Mouse (Mus musculus) midbrain, embryonic 13.5 days (tissue): ENCODE measurements at regions not wholly inside any gene's neighbourhood (a gene's known extent, or its start where the extent isn't known, plus 50 kb on each side); places are given as distances from the start of the nearest gene placed in this dataset.

Experiments used
- ATAC-seq: fragments of 200-750 bp; cut with Nextera tagmentation; 2 replicates; pipeline ENCODE4 v1.8.0; 2017; ENCODE audit warnings: mild to moderate bottlenecking, moderate TSS enrichment, moderate library complexity
- H3K27ac ChIP-seq: fragments of 300-500 bp; sonication (generic); 2 replicates; pipeline ENCODE4 v1.5.1; 2015; ENCODE audit warnings: inconsistent platforms, mild to moderate bottlenecking, moderate library complexity
- H3K27me3 ChIP-seq: fragments of 300-500 bp; sonication (generic); 2 replicates; pipeline ENCODE4 v1.6.1; 2015; ENCODE audit warnings: mild to moderate bottlenecking, inconsistent platforms
- H3K36me3 ChIP-seq: fragments of 300-500 bp; sonication (generic); 2 replicates; pipeline ENCODE4 v1.6.1; 2015; ENCODE audit warnings: mild to moderate bottlenecking, inconsistent platforms
- H3K4me1 ChIP-seq: fragments of 300-500 bp; sonication (generic); replicated peaks from 2 replicates; pipeline ENCODE4 v1.6.1; 2015; ENCODE audit warnings: inconsistent platforms
- H3K4me2 ChIP-seq: fragments of 300-500 bp; sonication (generic); replicated peaks from 2 replicates; pipeline ENCODE4 v1.6.1; 2015; ENCODE audit warnings: moderate library complexity, mild to moderate bottlenecking, inconsistent platforms
- H3K4me3 ChIP-seq: fragments of 300-500 bp; sonication (generic); replicated peaks from 2 replicates; pipeline ENCODE4 v1.5.1; 2015; ENCODE audit warnings: mild to moderate bottlenecking, inconsistent platforms
- H3K9ac ChIP-seq: fragments of 300-500 bp; sonication (generic); replicated peaks from 2 replicates; pipeline ENCODE4 v1.6.1; 2015; ENCODE audit warnings: mild to moderate bottlenecking, inconsistent platforms
- H3K9me3 ChIP-seq: fragments of 300-500 bp; sonication (generic); 2 replicates; pipeline ENCODE4 v1.6.1; 2016; ENCODE audit warnings: mild to moderate bottlenecking, inconsistent platforms
- WGBS: fragments of 180-500 bp; shearing (Covaris S2); methylation state at CpG from one replicate; pipeline ENCODE4 v1.1.7; 2015; 5-methylcytosine and 5-hydroxymethylcytosine counted together

- no peak overlapping the region for H3K4me2 ChIP-seq
- H3K9ac ChIP-seq = no peak overlapping the region
- no peaks in the 10 kb centered on the region for H3K9me3 ChIP-seq
- WGBS = 95% methylated on average over 1 of the region's 1 CpGs
- no peak for ATAC-seq
- H3K4me3 ChIP-seq = no peak overlapping the region
- no peak overlapping the region for H3K27ac ChIP-seq
- H3K27me3 ChIP-seq = no peaks in the 10 kb centered on the region
- H3K4me1 ChIP-seq = no peaks in the 10 kb centered on the region
- no peaks in the 10 kb centered on the region for H3K36me3 ChIP-seq
These were observed 881.9 kb upstream of the Gm5150 start for GRCm38 (mm10) chr3:16888132-16888531.

- H3K27ac ChIP-seq = peak overlapping the region; percentile 45
- WGBS = 64% methylated on average over 2 of the region's 2 CpGs
These were observed 866.3 kb upstream of the Gm5150 start for GRCm38 (mm10) chr3:16872337-16873117.

DNA sequence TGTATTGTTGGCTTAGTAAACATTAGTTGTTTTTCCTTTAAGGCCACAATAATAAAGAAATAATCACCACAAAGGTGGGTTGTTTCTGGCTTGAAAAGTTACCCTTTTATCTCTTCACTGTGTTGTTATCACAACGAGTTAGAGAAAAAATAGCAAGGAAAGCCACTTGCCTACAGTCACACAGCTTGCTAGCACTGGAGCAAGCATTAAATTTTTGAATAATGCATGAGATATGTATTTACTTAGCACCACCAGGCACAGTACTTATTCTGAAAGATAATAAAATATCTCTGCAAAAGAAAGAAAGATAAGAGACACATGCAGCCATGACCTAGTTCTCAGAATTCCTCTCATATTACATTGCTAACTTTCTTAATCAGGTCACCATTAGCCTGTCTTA, 853.8 kb upstream of the Gm5150 start:
- H3K27me3 ChIP-seq = no peaks in the 10 kb centered on the region
- H3K9ac ChIP-seq = no peak overlapping the region
- H3K4me2 ChIP-seq = no peak overlapping the region
- H3K4me3 ChIP-seq = no peak overlapping the region
- ATAC-seq = 0 out of 2 replicates have a peak, but pooled peaks have one; percentile 43
- 23% methylated on average over 1 of the region's 1 CpGs for WGBS
- no peaks in the 10 kb centered on the region for H3K36me3 ChIP-seq
- H3K27ac ChIP-seq = no peak overlapping the region
- peaks cover 24% of the 10 kb centered on the region for H3K4me1 ChIP-seq
- H3K9me3 ChIP-seq = no peaks in the 10 kb centered on the region

More at GRCm38 (mm10) chr3:16872337-16873117, 866.3 kb upstream of the Gm5150 start:
- Histone ChIP-seq H3K27me3 (no peaks in the 10 kb centered on the region), H3K4me1 (0 out of 2 replicates have a peak, but pooled peaks cover 9% of the 10 kb centered on the region), H3K9me3 (no peaks in the 10 kb centered on the region), H3K36me3 (no peaks in the 10 kb centered on the region), H3K9ac (no peak overlapping the region), H3K4me2 (no peak overlapping the region), H3K4me3 (no peak overlapping the region)
- 0 out of 2 replicates have a peak, but pooled peaks have one; percentile 56 for ATAC-seq

DNA sequence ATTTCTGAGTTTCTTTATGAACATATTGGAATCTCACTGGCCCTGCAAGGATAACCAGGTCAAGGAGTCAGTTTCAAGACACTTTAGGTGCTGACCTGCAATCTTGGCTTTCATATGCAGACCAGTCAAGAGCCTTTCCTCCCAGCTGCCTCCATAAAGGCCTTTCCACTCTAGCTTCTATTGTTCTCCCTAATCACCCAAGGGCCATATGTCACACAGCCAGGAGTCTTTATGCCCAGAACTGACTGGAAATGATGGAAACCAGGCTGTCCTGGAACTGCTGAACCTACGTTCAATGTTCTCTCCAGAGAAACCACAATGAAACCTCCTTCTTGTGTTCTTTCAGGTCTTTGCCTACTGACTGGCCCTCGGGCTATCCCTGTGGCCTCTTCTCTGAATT, 852.7 kb upstream of the Gm5150 start:
- Histone ChIP-seq H3K9me3 (no peaks in the 10 kb centered on the region), H3K9ac (no peak overlapping the region), H3K27me3 (no peaks in the 10 kb centered on the region), H3K4me3 (no peak overlapping the region), H3K36me3 (no peaks in the 10 kb centered on the region), H3K4me2 (no peak overlapping the region), H3K4me1 (peaks cover 34% of the 10 kb centered on the region), H3K27ac (peak overlapping the region; percentile 56)
- peak; percentile 38; the same call in 1 of the 2 replicates for ATAC-seq
- WGBS = 53% methylated on average over 2 of the region's 2 CpGs

DNA sequence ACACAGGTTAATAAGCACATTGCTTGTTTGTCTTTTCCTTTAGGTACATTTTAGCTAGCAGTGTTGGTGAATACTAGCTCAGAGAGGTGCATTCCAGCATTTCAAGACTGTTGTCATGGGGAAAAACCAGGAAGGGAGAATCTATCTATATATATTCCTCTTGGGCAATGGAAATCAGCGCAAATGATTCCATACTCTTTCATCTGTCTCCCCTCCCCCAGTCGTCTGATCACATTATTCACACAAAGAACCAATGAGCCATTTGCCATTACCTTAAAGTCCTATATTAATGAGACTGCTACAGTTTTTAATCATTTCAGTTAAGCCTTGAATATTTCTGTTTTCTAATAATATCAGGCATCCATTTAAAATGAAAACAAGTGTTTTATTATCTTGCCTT, 849.0 kb upstream of the Gm5150 start:
- no peaks in the 10 kb centered on the region for H3K36me3 ChIP-seq
- H3K4me3 ChIP-seq = no peak overlapping the region
- no peaks in the 10 kb centered on the region for H3K27me3 ChIP-seq
- peak overlapping the region; percentile 90 for H3K27ac ChIP-seq
- 27% methylated on average over 2 of the region's 2 CpGs for WGBS
- no peak overlapping the region for H3K9ac ChIP-seq
- no peaks in the 10 kb centered on the region for H3K9me3 ChIP-seq
- peaks cover 35% of the 10 kb centered on the region for H3K4me1 ChIP-seq
- H3K4me2 ChIP-seq = no peak overlapping the region
- 0 out of 2 replicates have a peak, but pooled peaks have one; percentile 13 for ATAC-seq

DNA sequence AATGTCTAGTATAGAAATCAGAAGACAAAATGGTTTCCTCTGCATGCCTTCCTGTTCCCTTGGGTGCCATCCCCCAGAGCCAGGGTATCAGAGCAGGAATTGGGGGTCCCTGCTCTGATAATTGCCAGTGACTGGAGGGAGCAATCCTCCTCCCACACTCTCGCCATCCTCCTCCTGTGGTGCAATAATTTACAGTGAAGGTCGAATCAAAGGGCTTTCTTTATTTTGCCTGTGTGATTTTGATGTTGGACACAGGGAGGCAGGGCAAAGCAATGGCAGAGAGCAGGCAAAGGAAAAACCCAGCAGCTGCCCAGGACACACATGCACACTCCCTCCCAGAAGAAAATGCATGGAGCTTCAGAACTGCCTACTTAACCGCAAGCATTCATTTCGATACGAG, 847.8 kb upstream of the Gm5150 start:
- H3K9ac ChIP-seq = peak overlapping the region; percentile 46; the same call in 1 of the 2 replicates

GRCm38 (mm10) chr3:16846785-16847520, 840.7 kb upstream of the Gm5150 start:
- no peak overlapping the region for H3K4me3 ChIP-seq
- H3K36me3 ChIP-seq = no peaks in the 10 kb centered on the region
- H3K9me3 ChIP-seq = no peaks in the 10 kb centered on the region
- 9% methylated on average over 4 of the region's 4 CpGs for WGBS
- H3K4me1 ChIP-seq = peaks cover 11% of the 10 kb centered on the region
- no peak overlapping the region for H3K9ac ChIP-seq
- H3K4me2 ChIP-seq = no peak overlapping the region
- ATAC-seq = peak; percentile 71
- H3K27me3 ChIP-seq = no peaks in the 10 kb centered on the region
- peak overlapping the region; percentile 76 for H3K27ac ChIP-seq

More for the DNA sequence above, 847.8 kb upstream of the Gm5150 start:
- no peak overlapping the region for H3K4me3 ChIP-seq
- H3K27ac ChIP-seq = peak overlapping the region; percentile 90
- no peaks in the 10 kb centered on the region for H3K27me3 ChIP-seq
- H3K9me3 ChIP-seq = no peaks in the 10 kb centered on the region
- peaks cover 31% of the 10 kb centered on the region for H3K4me1 ChIP-seq
- peak overlapping the region; percentile 23; the same call in 1 of the 2 replicates for H3K4me2 ChIP-seq
- H3K36me3 ChIP-seq = no peaks in the 10 kb centered on the region
- ATAC-seq = peak; percentile 92
- 37% methylated on average over 5 of the region's 5 CpGs for WGBS

DNA sequence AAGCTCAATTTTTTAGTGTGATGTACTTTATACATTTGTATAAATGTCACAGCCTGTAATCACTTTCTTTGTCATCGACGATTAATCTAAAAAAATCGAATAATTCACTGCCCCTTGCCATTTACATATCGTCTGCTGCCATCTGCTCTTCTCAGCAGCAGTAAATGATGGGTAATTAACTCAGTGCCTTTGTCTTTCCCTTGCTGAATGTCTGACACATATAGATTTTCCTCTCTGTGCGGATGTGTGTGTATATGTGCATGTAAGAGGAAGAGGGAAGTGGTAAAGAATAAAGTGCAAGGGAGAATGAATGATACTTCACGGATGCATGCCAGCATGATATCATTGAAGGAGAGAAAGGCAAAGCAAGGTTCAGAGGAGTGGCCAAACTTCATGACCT, 814.3 kb upstream of the Gm5150 start:
- ATAC-seq = peak; percentile 29; the same call in 1 of the 2 replicates
- WGBS = 40% methylated on average over 6 of the region's 6 CpGs
- Histone ChIP-seq H3K4me2 (no peak overlapping the region), H3K27ac (peak overlapping the region; percentile 89), H3K4me3 (no peak overlapping the region), H3K27me3 (no peaks in the 10 kb centered on the region), H3K9me3 (no peaks in the 10 kb centered on the region), H3K36me3 (no peaks in the 10 kb centered on the region), H3K4me1 (peaks cover 20% of the 10 kb centered on the region), H3K9ac (no peak overlapping the region)

DNA sequence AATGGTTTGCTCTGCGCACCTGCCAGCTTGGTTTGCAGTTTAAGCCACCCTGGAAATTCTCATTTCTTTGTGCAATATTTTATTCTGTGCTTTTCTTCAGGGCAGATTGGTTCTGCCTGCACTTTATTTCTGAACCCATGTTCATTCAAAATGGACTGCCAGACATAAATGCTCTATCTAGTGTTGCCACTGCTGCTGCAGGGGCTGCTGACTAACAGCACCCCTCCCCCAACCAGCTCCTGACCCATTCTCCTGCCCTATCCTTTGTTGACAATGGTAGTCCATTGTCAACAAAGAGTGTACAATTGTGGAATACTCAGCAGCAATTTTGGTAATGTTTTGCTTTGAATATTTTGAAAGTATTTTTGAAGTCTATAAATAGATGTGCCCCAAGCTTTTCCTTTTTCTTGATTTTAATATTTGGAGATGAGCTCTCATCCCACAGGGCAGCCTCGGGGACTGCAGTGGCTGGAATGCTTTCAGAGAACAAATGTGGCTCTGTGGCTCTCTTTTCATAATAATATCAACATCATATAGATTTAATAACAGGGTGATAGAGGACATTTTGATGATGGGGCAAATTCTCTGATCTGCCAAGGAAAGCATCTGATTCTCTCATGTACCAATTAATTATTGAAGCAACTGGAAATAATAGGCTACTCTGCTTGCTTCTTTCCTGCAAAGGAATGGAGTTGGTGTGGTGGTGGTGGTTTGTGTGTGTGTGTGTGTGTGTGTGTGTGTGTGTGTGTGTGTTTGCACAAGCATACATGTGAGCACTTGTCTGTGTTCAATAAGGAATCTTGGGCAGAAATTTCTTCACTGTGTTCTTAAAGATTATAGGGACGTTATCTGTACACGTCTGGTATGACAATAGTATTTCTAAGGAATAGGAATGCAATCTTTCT, 813.2 kb upstream of the Gm5150 start:
- Histone ChIP-seq H3K9ac (peak overlapping the region; percentile 49), H3K27me3 (no peaks in the 10 kb centered on the region), H3K4me1 (peaks cover 20% of the 10 kb centered on the region), H3K36me3 (no peaks in the 10 kb centered on the region), H3K4me3 (no peak overlapping the region), H3K4me2 (peak overlapping the region; percentile 19), H3K9me3 (no peaks in the 10 kb centered on the region), H3K27ac (peak overlapping the region; percentile 89)
- 58% methylated on average over 4 of the region's 4 CpGs for WGBS
- ATAC-seq = peak; percentile 92

DNA sequence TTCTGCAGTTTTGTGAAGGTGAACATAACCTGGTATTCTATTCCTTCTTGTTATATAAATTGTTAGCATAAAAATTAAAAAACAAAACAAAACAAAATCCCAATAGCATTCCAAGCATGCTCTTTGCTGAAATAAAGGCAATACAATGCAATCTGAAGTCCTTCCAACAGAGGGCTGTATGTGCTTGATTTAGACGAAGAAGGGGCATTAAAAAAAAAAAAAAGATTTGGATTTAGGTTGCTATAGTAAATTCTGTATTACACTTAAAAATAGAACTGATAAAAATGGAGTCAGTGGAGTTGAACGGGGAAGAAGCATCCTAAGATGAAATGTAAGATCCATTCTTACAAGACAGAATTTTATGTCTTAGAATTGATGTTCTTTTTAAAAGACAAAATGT, 810.6 kb upstream of the Gm5150 start:
- Histone ChIP-seq H3K27ac (no peak overlapping the region), H3K27me3 (no peaks in the 10 kb centered on the region), H3K9ac (no peak overlapping the region), H3K9me3 (no peaks in the 10 kb centered on the region), H3K36me3 (no peaks in the 10 kb centered on the region), H3K4me1 (peaks cover 20% of the 10 kb centered on the region), H3K4me3 (no peak overlapping the region), H3K4me2 (no peak overlapping the region)
- no peak for ATAC-seq
- 13% methylated on average over 2 of the region's 2 CpGs for WGBS

DNA sequence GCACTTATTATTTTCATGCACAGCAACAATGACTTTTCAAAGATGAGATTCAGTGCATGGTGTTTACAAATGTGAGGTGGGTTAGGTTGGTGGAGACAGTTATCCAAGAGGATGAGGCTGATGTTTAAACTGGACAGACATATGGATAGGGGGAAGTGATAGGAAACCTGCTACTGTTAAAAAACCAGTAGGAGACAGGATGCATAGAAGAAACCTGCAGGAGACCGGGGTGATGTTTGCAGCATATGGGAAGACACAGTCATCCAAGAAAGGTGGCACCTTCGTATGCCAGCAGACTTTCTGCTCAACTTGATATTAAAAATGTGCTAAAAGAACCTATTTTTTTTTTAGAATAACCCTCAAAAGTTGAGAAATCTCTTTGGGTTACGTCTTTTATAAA, 809.9 kb upstream of the Gm5150 start:
- H3K36me3 ChIP-seq = no peaks in the 10 kb centered on the region
- H3K4me1 ChIP-seq = peaks cover 22% of the 10 kb centered on the region
- H3K9ac ChIP-seq = no peak overlapping the region
- no peaks in the 10 kb centered on the region for H3K9me3 ChIP-seq
- H3K4me3 ChIP-seq = no peak overlapping the region
- 0 out of 2 replicates have a peak overlapping the region, but pooled peaks have one; percentile 1 for H3K27ac ChIP-seq
- WGBS = 73% methylated on average over 3 of the region's 3 CpGs
- H3K27me3 ChIP-seq = no peaks in the 10 kb centered on the region
- ATAC-seq = no peak
- H3K4me2 ChIP-seq = no peak overlapping the region
